Mouse (Mus musculus) liver, embryonic 13.5 days (tissue): ENCODE measurements around the gene Nup133. TPM values are rescaled to one million over a fixed set of nuclear protein-coding genes. Genes with fewer than 3 reads are reported as not detected.

Experiments used
- ATAC-seq: fragments of 200-750 bp; cut with Nextera tagmentation; 2 replicates; pipeline ENCODE4 v1.8.0; 2017; ENCODE audit warnings: low read depth, mild to moderate bottlenecking, moderate number of reproducible peaks, moderate library complexity
- DNase-seq: peaks from one replicate; pipeline ENCODE4 v3.0.0; 2022
- H3K27ac ChIP-seq: fragments of 300-500 bp; sonication (generic); 2 replicates; pipeline ENCODE4 v1.5.1; 2015; ENCODE audit warnings: moderate library complexity, mild to moderate bottlenecking, inconsistent platforms
- H3K27me3 ChIP-seq: fragments of 300-500 bp; sonication (generic); 2 replicates; pipeline ENCODE4 v1.6.1; 2015; ENCODE audit warnings: mild to moderate bottlenecking, inconsistent platforms
- H3K36me3 ChIP-seq: fragments of 300-500 bp; sonication (generic); 2 replicates; pipeline ENCODE4 v1.6.1; 2015; ENCODE audit warnings: mild to moderate bottlenecking, inconsistent platforms
- H3K4me1 ChIP-seq: fragments of 300-500 bp; sonication (generic); replicated peaks from 2 replicates; pipeline ENCODE4 v1.6.1; 2015; ENCODE audit warnings: inconsistent platforms
- H3K4me2 ChIP-seq: fragments of 300-500 bp; sonication (generic); 2 replicates; pipeline ENCODE4 v1.6.1; 2015; ENCODE audit warnings: inconsistent platforms, mild to moderate bottlenecking, moderate library complexity
- H3K4me3 ChIP-seq: fragments of 300-500 bp; sonication (generic); replicated peaks from 2 replicates; pipeline ENCODE4 v1.5.1; 2015; ENCODE audit warnings: mild to moderate bottlenecking, inconsistent platforms
- H3K9ac ChIP-seq: fragments of 300-500 bp; sonication (generic); 2 replicates; pipeline ENCODE4 v1.6.1; 2015; ENCODE audit warnings: mild to moderate bottlenecking, inconsistent platforms
- H3K9me3 ChIP-seq: fragments of 300-500 bp; sonication (generic); replicated peaks from 2 replicates; pipeline ENCODE4 v1.6.1; 2016; ENCODE audit warnings: inconsistent platforms
- WGBS: fragments of 180-500 bp; shearing (Covaris S2); methylation state at CpG from one replicate; pipeline ENCODE4 v1.1.7; 2015; ENCODE audit not compliant: insufficient replicate concordance; 5-methylcytosine and 5-hydroxymethylcytosine counted together
- polyA plus RNA-seq: library from polyadenylated mRNA; unstranded; fragments of >200 nt; fragmentation: Nextera tagmentation; extraction: Ambion mirVana; gene quantifications from 2 replicates; pipeline ENCODE4 v1.2.1, GENCODE M21; 2015

Nup133 gene
- polyA plus RNA-seq, 1 experiment from 2014 or later, result 23.4 TPM

DNA sequence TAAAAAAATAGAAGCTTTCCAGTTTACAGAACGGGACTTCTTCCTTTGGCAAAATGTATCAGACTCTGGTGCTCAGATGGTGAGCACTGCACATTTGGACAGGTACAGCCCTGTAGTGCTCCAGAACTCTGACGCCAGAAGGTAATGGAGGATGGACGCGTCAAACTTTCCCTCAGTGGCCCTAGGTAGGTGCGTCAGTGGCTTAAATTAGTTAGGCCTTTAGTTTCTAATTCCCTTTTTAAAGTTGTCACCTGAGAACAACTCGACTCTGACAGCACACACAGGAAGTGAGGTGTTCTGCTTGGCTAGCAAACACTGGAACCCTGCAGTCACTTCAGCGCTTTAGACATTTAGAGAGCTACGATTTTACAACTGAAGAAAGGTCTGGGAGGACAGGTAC is 4.6 kb upstream of the Nup133 start:
- H3K36me3 ChIP-seq, result peaks cover 88% of the 10 kb centered on the region
- ATAC-seq, result no peak
- 94% methylated on average over 8 of the region's 8 CpGs for WGBS

DNA sequence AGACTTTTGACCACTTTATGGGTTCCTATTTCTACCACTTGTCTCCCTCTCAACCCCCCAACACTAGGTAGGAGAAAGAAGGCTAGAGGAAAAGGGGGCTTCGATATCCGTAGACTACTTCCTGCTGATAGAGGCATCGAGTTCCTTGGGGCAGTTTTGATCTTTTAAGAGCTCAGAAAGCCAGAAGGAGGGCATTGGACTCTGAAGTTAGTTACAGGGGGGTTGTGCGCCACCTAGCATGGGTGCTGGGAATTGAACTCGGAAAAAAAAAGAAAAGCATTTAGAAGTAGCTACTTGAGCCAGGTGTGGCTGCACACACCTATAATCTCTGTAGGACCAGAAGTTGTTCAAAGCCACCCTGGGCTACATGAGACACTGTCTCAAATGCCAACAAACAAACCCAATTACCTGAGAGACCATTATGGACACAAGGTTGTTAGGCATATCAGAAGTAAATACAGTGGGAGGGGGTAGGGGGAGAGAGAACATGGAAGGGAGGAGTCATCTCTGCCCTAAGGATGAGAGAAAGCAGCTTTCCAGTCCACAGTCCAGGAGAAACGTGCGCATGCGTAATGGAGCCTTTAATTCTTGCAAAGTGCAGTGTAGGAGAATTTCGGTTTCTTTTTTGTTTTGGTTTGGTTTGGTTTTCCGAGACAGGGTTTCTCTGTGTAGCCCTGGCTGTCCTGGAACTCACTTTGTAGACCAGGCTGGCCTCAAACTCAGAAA is 1.2 kb upstream of the Nup133 start:
- WGBS, result 31% methylated on average over 10 of the region's 10 CpGs

More for the DNA sequence above, 4.6 kb upstream of the Nup133 start:
- no peak for DNase-seq
- Histone ChIP-seq H3K27ac (no peak overlapping the region), H3K4me2 (0 out of 2 replicates have a peak overlapping the region, but pooled peaks have one; percentile 6), H3K27me3 (no peaks in the 10 kb centered on the region), H3K4me1 (peaks cover 38% of the 10 kb centered on the region), H3K9me3 (no peaks in the 10 kb centered on the region), H3K9ac (no peak overlapping the region), H3K4me3 (no peak overlapping the region)

DNA sequence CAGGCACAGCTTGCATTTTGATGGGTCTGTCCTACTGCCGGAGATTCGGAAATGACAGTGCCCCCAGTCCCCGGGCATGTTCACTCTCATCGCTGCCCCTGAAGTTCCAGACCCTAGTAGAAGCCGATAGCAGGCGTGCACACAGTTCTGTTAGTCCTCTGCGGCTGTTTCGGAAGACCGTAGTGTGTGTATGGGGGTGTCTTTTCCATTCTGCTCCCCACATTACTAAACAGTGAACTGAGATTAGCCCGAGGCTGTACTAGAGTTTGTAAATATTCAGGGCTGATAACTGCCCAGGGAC is 571 bp upstream of the Nup133 start:
- WGBS, result 3% methylated on average over 10 of the region's 10 CpGs
- ATAC-seq (peak; percentile 63), DNase-seq (no peak)
- Histone ChIP-seq H3K36me3 (peaks cover 80% of the 10 kb centered on the region), H3K9ac (peak overlapping the region; percentile 89), H3K4me2 (peak overlapping the region; percentile 82), H3K4me3 (peak overlapping the region; percentile 93), H3K27ac (peak overlapping the region; percentile 87), H3K27me3 (no peaks in the 10 kb centered on the region), H3K9me3 (no peaks in the 10 kb centered on the region), H3K4me1 (peaks cover 40% of the 10 kb centered on the region)

More for the DNA sequence above, 1.2 kb upstream of the Nup133 start:
- Histone ChIP-seq H3K9ac (peak overlapping the region; percentile 89), H3K4me3 (peak overlapping the region; percentile 93), H3K4me2 (peak overlapping the region; percentile 82), H3K9me3 (no peaks in the 10 kb centered on the region), H3K4me1 (peaks cover 40% of the 10 kb centered on the region), H3K27ac (peak overlapping the region; percentile 87), H3K36me3 (peaks cover 80% of the 10 kb centered on the region), H3K27me3 (no peaks in the 10 kb centered on the region)
- peak; percentile 69 for DNase-seq
- 0 out of 2 replicates have a peak, but pooled peaks have one; percentile 10 for ATAC-seq

DNA sequence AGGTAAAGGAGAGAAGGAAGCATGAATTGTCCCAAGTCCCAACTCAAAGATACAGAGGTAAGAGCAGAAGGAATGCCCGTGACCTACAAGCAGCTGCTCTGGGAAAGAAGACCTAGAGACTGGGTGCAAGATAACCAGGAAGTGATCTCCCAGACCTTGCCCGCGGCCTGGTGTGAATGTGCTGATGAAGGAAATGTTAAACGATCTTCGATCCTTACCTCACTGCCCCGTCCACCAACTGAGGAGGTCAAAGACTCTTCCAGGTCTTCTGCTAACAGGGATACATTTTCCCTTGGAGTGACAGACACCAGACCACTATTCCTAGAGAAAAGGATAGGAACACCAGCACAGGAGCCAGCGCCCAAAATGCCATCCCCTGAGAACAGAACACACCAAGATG is 20.0 kb downstream of the Nup133 start:
- Histone ChIP-seq H3K36me3 (peaks cover 92% of the 10 kb centered on the region), H3K9me3 (no peaks in the 10 kb centered on the region), H3K4me2 (no peak overlapping the region), H3K27me3 (no peaks in the 10 kb centered on the region), H3K4me1 (no peaks in the 10 kb centered on the region), H3K9ac (no peak overlapping the region), H3K27ac (no peak overlapping the region), H3K4me3 (no peak overlapping the region)
- DNase-seq (no peak), ATAC-seq (no peak)
- WGBS, result 88% methylated on average over 7 of the region's 7 CpGs

DNA sequence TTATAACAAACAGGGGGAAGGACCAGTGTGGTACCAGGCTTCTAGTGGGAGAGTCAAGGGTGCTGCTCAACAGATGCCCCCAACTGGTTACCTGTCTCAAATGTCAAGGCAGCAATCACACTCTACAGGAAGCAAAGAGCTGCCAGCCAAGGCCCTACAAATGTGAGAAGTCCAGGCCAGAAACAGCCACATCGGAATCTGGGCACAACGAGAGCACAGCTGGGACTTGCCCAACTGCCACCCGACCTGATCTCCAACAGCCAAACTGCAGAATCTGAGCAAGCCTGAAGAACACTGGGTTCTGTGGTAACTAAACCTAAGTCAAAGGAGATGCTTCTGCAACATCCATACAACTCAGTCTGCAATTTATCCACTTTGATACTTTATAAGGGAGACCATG is 23.4 kb downstream of the Nup133 start:
- Histone ChIP-seq H3K9ac (no peak overlapping the region), H3K9me3 (no peaks in the 10 kb centered on the region), H3K4me2 (no peak overlapping the region), H3K36me3 (peaks cover 93% of the 10 kb centered on the region), H3K4me3 (no peak overlapping the region), H3K4me1 (no peaks in the 10 kb centered on the region), H3K27me3 (no peaks in the 10 kb centered on the region), H3K27ac (no peak overlapping the region)
- ATAC-seq, result no peak
- DNase-seq, result no peak
- 77% methylated on average over 3 of the region's 3 CpGs for WGBS

DNA sequence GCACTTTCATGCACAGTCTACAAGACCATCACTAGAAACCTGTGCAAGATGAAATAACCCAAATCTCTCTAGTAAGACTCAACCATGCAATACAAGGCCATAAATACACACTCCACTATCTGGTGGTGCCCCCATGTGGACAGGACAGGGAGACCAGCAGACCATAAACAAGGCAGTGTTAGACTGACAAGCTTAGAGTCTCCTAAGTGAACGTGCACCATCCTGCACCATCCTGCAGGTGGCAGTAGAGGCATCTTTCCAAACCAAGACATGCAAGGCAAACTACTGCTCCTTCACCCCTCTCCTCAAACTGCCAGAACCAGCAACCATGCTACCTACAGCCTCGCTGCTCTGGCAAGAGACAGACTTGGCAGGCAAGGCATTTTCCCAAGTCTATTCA is 24.3 kb downstream of the Nup133 start:
- H3K9me3 ChIP-seq, result no peaks in the 10 kb centered on the region
- ATAC-seq (peak; percentile 72), DNase-seq (peak; percentile 69)
- WGBS, result 13% methylated on average over 2 of the region's 2 CpGs
- no peak overlapping the region for H3K4me3 ChIP-seq
- H3K27me3 ChIP-seq, result no peaks in the 10 kb centered on the region
- H3K4me1 ChIP-seq, result no peaks in the 10 kb centered on the region
- H3K36me3 ChIP-seq, result peaks cover 93% of the 10 kb centered on the region
- no peak overlapping the region for H3K9ac ChIP-seq
- H3K27ac ChIP-seq, result no peak overlapping the region
- H3K4me2 ChIP-seq, result no peak overlapping the region

DNA sequence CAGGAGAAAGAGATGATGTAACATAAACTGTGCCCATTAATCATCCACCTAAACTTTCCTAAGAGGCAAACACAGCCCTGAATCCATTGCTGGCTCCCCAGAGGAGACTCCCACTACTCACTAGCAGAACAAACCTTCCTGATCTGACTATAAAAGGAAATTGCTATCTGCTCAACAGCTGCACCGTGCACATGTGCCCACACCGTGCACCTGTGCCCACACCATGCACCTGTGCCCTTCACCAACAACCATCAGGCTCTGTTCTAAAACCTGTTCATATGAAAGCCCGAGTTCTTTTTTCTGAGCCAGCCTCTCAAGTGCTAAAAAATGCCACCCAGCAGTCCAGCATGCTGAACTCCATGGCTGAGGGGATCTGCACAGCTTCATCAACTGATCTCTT is 34.4 kb downstream of the Nup133 start:
- ATAC-seq (no peak), DNase-seq (no peak)
- Histone ChIP-seq H3K9me3 (no peaks in the 10 kb centered on the region), H3K27me3 (no peaks in the 10 kb centered on the region), H3K9ac (no peak overlapping the region), H3K4me2 (no peak overlapping the region), H3K4me1 (no peaks in the 10 kb centered on the region), H3K36me3 (peaks cover 99% of the 10 kb centered on the region), H3K27ac (no peak overlapping the region), H3K4me3 (no peak overlapping the region)
- 92% methylated on average over 3 of the region's 3 CpGs for WGBS

DNA sequence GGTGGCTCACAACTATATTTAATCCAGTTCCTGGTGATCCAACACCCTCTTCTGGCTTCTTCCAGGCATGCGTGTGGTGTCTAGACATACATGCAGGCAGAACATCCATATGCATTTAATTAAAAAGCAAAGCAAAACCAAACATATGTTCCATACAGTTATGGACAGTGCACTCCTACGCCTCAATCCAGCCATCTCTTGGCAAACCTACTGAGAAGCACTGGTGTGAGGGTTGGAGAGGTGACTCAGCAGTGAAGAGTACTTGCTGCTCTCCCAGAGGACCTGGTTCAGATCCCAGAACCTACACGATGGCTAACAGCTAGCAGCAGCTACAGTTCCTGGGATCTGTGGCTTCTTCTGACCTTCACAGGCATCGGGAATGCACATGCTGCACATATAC is 36.8 kb downstream of the Nup133 start:
- no peaks in the 10 kb centered on the region for H3K4me1 ChIP-seq
- H3K27ac ChIP-seq, result no peak overlapping the region
- no peak overlapping the region for H3K4me3 ChIP-seq
- no peaks in the 10 kb centered on the region for H3K9me3 ChIP-seq
- H3K27me3 ChIP-seq, result no peaks in the 10 kb centered on the region
- H3K4me2 ChIP-seq, result no peak overlapping the region
- no peak for ATAC-seq
- no peak overlapping the region for H3K9ac ChIP-seq
- 86% methylated on average over 4 of the region's 4 CpGs for WGBS
- no peak for DNase-seq
- H3K36me3 ChIP-seq, result peaks cover 99% of the 10 kb centered on the region

DNA sequence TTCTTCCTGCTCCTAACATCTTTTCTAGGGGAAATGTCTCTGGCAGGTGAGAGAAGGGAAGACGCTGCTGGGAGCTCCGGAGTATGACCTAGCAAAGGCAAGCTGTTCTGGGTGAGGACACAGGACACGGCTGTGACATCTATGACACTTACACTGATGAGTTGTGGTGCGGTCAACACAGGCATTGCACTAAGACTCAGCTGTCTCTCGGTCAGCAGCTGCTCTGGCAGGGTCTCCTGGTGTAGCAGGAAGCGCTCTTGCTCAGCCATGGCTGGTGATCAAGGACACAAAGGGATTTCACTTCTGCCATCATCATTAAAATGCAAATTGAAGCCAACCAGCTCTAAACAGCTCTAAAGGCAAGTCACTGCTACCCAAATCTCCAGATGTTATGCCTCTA is 41.5 kb downstream of the Nup133 start:
- H3K36me3 ChIP-seq, result peaks cover 95% of the 10 kb centered on the region

DNA sequence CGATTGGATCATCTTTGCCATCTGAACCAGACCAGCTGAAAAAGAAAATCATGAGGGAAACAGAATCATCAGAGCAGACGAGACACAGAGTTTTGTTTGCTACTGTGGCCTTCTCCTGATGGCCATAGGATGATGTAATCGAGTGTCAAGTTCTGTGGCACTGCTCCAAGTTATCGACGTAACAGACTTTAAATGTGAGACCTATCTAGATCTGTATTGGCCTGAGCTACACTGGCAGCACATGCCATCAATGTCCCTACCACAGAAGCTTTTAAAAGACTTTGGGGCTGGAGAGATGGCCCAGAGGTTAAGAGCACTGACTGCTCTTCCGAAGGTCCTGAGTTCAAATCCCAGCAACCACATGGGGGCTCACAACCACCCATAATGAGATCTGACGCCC is 46.4 kb downstream of the Nup133 start:
- H3K9me3 ChIP-seq, result no peaks in the 10 kb centered on the region
- H3K4me1 ChIP-seq, result no peaks in the 10 kb centered on the region
- DNase-seq, result no peak
- ATAC-seq, result no peak
- no peak overlapping the region for H3K27ac ChIP-seq
- H3K4me2 ChIP-seq, result no peak overlapping the region
- H3K36me3 ChIP-seq, result peaks cover 88% of the 10 kb centered on the region
- WGBS, result 77% methylated on average over 7 of the region's 7 CpGs
- no peaks in the 10 kb centered on the region for H3K27me3 ChIP-seq
- H3K4me3 ChIP-seq, result no peak overlapping the region
- no peak overlapping the region for H3K9ac ChIP-seq

More for the DNA sequence above, 41.5 kb downstream of the Nup133 start:
- Histone ChIP-seq H3K27ac (no peak overlapping the region), H3K4me2 (no peak overlapping the region), H3K4me3 (no peak overlapping the region), H3K4me1 (no peaks in the 10 kb centered on the region), H3K9ac (no peak overlapping the region), H3K9me3 (no peaks in the 10 kb centered on the region), H3K27me3 (no peaks in the 10 kb centered on the region)
- ATAC-seq (no peak), DNase-seq (no peak)
- WGBS, result 91% methylated on average over 6 of the region's 6 CpGs

DNA sequence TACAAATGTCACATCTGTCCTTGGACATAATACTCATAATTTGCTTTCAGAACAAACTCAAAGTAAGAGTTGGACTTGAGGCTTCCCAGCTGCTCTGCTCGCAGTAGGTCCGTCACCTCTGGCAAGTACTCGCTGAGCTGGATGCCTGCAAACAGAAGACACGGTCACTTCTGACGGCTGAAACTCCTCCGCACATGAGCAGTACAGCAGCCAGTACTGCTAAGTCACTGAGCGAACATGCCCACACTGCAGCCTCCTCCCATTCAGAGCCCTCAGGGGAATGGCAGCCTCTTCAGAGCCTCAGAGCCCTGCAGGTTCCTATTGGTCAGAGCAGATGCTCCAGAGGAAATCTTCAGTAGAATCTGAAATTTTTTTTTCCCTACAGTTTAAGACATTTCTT is 49.7 kb downstream of the Nup133 start:
- Histone ChIP-seq H3K4me2 (no peak overlapping the region), H3K9ac (no peak overlapping the region), H3K4me3 (no peak overlapping the region), H3K4me1 (no peaks in the 10 kb centered on the region), H3K9me3 (no peaks in the 10 kb centered on the region), H3K27me3 (peaks cover 28% of the 10 kb centered on the region), H3K36me3 (peaks cover 62% of the 10 kb centered on the region), H3K27ac (no peak overlapping the region)
- DNase-seq (no peak), ATAC-seq (no peak)
- 86% methylated on average over 7 of the region's 7 CpGs for WGBS

DNA sequence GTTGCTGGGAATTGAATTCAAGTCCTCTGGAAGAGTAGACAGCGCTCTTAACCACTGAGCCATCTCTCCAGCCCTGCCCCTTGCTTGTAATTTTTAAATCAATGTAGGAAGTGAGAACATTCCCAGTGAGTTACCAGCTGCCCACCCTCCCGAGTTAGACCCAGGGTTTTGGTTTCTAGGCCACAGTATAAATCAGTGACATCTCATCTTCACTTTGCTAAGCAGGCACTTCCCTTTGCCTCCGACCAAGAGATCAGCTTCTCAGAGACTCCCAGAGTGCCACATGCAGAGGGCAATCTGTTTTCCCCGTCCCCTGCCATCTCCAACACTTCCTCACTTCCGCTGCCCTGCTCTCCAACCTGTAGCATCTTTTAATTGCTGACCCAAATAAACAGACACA is 50.5 kb downstream of the Nup133 start:
- 85% methylated on average over 5 of the region's 5 CpGs for WGBS
- no peaks in the 10 kb centered on the region for H3K4me1 ChIP-seq
- no peak overlapping the region for H3K27ac ChIP-seq
- DNase-seq, result no peak
- no peak overlapping the region for H3K9ac ChIP-seq
- H3K27me3 ChIP-seq, result peaks cover 36% of the 10 kb centered on the region
- no peak for ATAC-seq
- peaks cover 54% of the 10 kb centered on the region for H3K36me3 ChIP-seq
- no peak overlapping the region for H3K4me2 ChIP-seq
- H3K9me3 ChIP-seq, result no peaks in the 10 kb centered on the region
- no peak overlapping the region for H3K4me3 ChIP-seq
